Mouse (Mus musculus): ENCODE results near the gene Tprkb. TPM values are rescaled to one million over a fixed set of nuclear protein-coding genes. Genes with fewer than 3 reads are reported as not detected.
"Not testable (repeated sequence)": the region's sequence is repeated elsewhere in the genome, so short reads cannot be mapped to it uniquely, and the experiment has no call there.

The Tprkb gene
- polyA plus RNA-seq, 1 experiment, result 31.6 TPM

DNA sequence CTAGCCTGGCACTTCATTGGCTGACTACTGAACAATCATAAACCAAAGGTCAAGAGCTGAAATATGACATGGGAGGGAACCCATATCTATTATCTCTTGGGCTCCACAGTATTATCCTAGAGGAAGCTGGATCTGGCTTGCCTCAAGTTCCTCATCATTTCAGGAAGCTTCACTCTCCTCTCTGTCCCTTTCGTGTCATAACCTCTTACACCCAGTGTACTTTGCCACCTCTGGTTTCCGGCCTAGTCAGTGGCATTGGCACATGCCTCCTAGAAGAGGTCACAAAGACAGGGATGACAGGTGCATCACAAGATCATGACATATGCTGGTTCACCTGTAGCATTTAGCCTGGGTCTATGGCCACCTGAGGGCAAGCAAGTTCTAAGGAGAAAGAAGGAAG is 9.4 kb upstream of the Tprkb start:
- Histone ChIP-seq H3K4me3 (ENCODE audit: low read depth, low read length) (no peak overlapping the region), H3K9me3 (replicated peaks; ENCODE audit: control insufficient read depth, insufficient read depth, low read length, poor library complexity, severe bottlenecking) (no peaks in the 10 kb centered on the region), H3K36me3 (ENCODE audit: control insufficient read depth, insufficient read depth, low read length, poor library complexity, severe bottlenecking) (no peaks in the 10 kb centered on the region), H3K4me1 (ENCODE audit: control insufficient read depth, insufficient read depth, low read length) (no peaks in the 10 kb centered on the region), H3K9ac (ENCODE audit: low read depth, poor library complexity, severe bottlenecking) (no peak overlapping the region), H3K27ac (ENCODE audit: insufficient read depth, low read length) (no peak overlapping the region), H3K27me3 (ENCODE audit: control insufficient read depth, insufficient read depth, low read length, poor library complexity, severe bottlenecking) (no peaks in the 10 kb centered on the region)
- TF ChIP-seq CTCF (IDR thresholded peaks at IDR 0.05; ENCODE audit: low read depth, low read length) (no peak), EP300 (IDR thresholded peaks at IDR 0.05; ENCODE audit: insufficient read depth, low read depth, low read length) (no peak), POLR2A (IDR thresholded peaks at IDR 0.05; ENCODE audit: insufficient read depth, low read length) (no peak)

DNA sequence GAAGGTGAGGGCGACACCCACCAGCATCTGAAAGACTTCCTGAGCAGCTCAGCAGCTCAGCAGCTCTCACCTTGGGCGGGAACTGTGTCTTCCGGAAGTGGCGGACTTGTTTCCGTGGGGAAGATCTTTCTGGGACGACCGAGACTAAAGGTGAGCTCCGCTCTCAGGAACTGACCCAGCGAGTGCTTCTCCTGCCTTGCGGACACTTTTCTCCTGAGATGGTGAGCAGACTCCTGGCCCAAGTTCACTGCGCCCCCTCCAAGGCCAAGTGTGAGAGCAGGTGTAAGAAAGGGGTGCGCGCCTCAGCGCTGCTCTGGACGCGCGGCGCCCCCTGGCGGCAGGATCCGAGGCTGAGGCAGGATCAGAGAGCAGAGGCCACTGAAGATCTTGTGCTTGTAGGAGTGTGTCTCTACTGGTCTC is 7.0 kb upstream of the Tprkb start, which contains the start of gene Nat8f4:
TSS of gene Nat8f4 (minus strand) at position 243 of the 420 bp plus-strand sequence.
- not testable (repeated sequence) for H3K27ac ChIP-seq (ENCODE audit: insufficient read depth, low read length)

DNA sequence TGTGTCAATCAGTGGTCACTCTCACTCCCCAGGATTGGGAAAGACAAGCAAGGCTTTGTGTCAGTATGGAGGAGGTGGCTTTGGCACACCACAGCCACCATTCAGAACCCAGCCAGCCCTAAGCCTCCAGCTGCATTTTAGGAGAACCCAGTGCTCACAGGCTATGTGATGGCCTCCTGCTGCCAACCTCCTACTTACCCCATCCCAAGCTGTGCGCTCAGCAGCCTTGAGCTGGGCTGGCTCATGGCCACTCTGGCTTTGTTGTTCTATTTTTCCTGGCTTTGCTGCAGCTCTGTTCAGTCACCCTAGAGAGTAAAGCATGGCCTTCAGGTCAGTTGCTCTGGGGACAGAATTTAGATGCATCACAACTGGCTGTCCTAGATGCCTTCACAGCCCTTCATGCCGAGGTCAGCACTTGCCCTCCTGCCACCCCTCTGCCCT is 4.7 kb upstream of the Tprkb start:
- not testable (repeated sequence) for H3K4me3 ChIP-seq (ENCODE audit: low read depth, low read length); H3K27me3 ChIP-seq (ENCODE audit: control insufficient read depth, insufficient read depth, low read length, poor library complexity, severe bottlenecking); H3K27ac ChIP-seq (ENCODE audit: insufficient read depth, low read length); H3K9ac ChIP-seq (ENCODE audit: low read depth, poor library complexity, severe bottlenecking); H3K9me3 ChIP-seq (replicated peaks; ENCODE audit: control insufficient read depth, insufficient read depth, low read length, poor library complexity, severe bottlenecking); H3K36me3 ChIP-seq (ENCODE audit: control insufficient read depth, insufficient read depth, low read length, poor library complexity, severe bottlenecking); H3K4me1 ChIP-seq (ENCODE audit: control insufficient read depth, insufficient read depth, low read length)

More for the DNA sequence above, 7.0 kb upstream of the Tprkb start, which contains the start of gene Nat8f4:
- peak within 1 kb of the TSS; percentile 24 for H3K4me3 ChIP-seq (ENCODE audit: low read depth, low read length)
- TF ChIP-seq CTCF (IDR thresholded peaks at IDR 0.05; ENCODE audit: low read depth, low read length), result peak; percentile 70
- not testable (repeated sequence) for H3K9ac ChIP-seq (ENCODE audit: low read depth, poor library complexity, severe bottlenecking); H3K27me3 ChIP-seq (ENCODE audit: control insufficient read depth, insufficient read depth, low read length, poor library complexity, severe bottlenecking); H3K9me3 ChIP-seq (replicated peaks; ENCODE audit: control insufficient read depth, insufficient read depth, low read length, poor library complexity, severe bottlenecking); H3K36me3 ChIP-seq (ENCODE audit: control insufficient read depth, insufficient read depth, low read length, poor library complexity, severe bottlenecking); H3K4me1 ChIP-seq (ENCODE audit: control insufficient read depth, insufficient read depth, low read length)

DNA sequence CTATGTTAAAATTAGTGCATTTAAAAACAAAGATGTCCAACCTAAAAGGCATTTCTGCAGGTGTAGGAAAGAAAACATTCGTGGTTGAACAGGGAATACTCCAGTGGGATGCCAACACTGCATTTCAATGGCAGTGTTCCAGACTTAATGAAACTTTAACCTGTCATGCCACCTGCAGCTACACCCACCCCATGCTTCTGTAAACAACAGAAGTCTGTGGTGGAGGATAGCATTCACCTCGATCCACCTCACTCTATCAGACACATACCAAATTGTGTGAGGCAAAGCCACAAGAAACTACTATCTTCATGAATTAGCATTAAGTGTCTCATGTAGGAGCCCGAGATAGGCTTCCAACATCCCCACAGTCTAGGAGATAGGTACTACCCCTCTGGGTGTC is 3.3 kb upstream of the Tprkb start:
- no peak overlapping the region for H3K9ac ChIP-seq (ENCODE audit: low read depth, poor library complexity, severe bottlenecking)
- H3K27ac ChIP-seq (ENCODE audit: insufficient read depth, low read length), result no peak overlapping the region
- H3K36me3 ChIP-seq (ENCODE audit: control insufficient read depth, insufficient read depth, low read length, poor library complexity, severe bottlenecking), result no peaks in the 10 kb centered on the region
- no peaks in the 10 kb centered on the region for H3K4me1 ChIP-seq (ENCODE audit: control insufficient read depth, insufficient read depth, low read length)
- no peak for TF ChIP-seq POLR2A (IDR thresholded peaks at IDR 0.05; ENCODE audit: insufficient read depth, low read length)
- TF ChIP-seq CTCF (IDR thresholded peaks at IDR 0.05; ENCODE audit: low read depth, low read length), result no peak
- TF ChIP-seq EP300 (IDR thresholded peaks at IDR 0.05; ENCODE audit: insufficient read depth, low read depth, low read length), result no peak
- no peaks in the 10 kb centered on the region for H3K9me3 ChIP-seq (replicated peaks; ENCODE audit: control insufficient read depth, insufficient read depth, low read length, poor library complexity, severe bottlenecking)
- no peaks in the 10 kb centered on the region for H3K27me3 ChIP-seq (ENCODE audit: control insufficient read depth, insufficient read depth, low read length, poor library complexity, severe bottlenecking)
- no peak overlapping the region for H3K4me3 ChIP-seq (ENCODE audit: low read depth, low read length)

DNA sequence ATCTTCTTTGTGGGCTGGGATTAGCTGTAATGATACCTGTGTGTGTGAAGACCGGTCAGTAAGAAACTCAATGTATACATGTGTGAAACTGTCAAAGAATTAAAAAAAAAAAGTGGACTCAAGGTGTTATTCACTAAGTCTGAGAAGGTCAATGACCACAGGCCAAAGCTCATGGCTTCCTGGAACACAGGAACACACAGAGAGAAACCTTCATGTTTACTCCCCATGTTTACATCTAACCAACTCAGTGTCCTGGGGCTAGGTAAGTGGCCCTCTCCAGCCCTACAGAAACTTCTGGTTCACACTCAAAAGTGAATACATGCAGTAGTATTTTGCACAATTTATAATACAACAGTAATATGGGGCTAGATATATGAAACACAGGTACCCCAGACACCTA is 2.0 kb upstream of the Tprkb start:
- TF ChIP-seq POLR2A (IDR thresholded peaks at IDR 0.05; ENCODE audit: insufficient read depth, low read length) (no peak), CTCF (IDR thresholded peaks at IDR 0.05; ENCODE audit: low read depth, low read length) (no peak), EP300 (IDR thresholded peaks at IDR 0.05; ENCODE audit: insufficient read depth, low read depth, low read length) (no peak)
- Histone ChIP-seq H3K27ac (ENCODE audit: insufficient read depth, low read length) (no peak overlapping the region), H3K27me3 (ENCODE audit: control insufficient read depth, insufficient read depth, low read length, poor library complexity, severe bottlenecking) (no peaks in the 10 kb centered on the region), H3K4me1 (ENCODE audit: control insufficient read depth, insufficient read depth, low read length) (no peaks in the 10 kb centered on the region), H3K36me3 (ENCODE audit: control insufficient read depth, insufficient read depth, low read length, poor library complexity, severe bottlenecking) (no peaks in the 10 kb centered on the region), H3K4me3 (ENCODE audit: low read depth, low read length) (no peak overlapping the region), H3K9ac (ENCODE audit: low read depth, poor library complexity, severe bottlenecking) (no peak overlapping the region), H3K9me3 (replicated peaks; ENCODE audit: control insufficient read depth, insufficient read depth, low read length, poor library complexity, severe bottlenecking) (no peaks in the 10 kb centered on the region)

DNA sequence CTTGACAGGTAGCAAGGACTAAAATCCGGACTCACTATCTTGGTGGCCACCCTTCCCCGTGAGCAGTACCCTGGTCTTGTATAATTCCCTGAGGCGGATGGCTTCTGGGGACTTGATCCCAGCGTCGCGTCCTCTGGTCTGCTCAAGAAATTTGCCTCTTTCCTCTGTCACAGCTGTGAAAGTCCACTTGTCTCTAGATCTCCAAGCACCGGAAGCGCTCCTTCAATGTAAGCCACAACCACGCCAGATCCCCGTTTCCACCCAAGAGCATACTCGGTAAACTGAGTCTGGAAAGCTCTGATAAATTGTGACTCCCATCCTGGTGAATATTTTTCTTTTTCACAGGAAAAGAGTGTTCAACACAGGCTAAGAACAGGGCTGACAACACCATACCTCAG is 3.5 kb downstream of the Tprkb start:
- H3K36me3 ChIP-seq (ENCODE audit: control insufficient read depth, insufficient read depth, low read length, poor library complexity, severe bottlenecking), result no peaks in the 10 kb centered on the region
- H3K9ac ChIP-seq (ENCODE audit: low read depth, poor library complexity, severe bottlenecking), result peak overlapping the region; percentile 52
- H3K9me3 ChIP-seq (replicated peaks; ENCODE audit: control insufficient read depth, insufficient read depth, low read length, poor library complexity, severe bottlenecking), result no peaks in the 10 kb centered on the region
- no peaks in the 10 kb centered on the region for H3K4me1 ChIP-seq (ENCODE audit: control insufficient read depth, insufficient read depth, low read length)
- H3K27me3 ChIP-seq (ENCODE audit: control insufficient read depth, insufficient read depth, low read length, poor library complexity, severe bottlenecking), result no peaks in the 10 kb centered on the region
- TF ChIP-seq CTCF (IDR thresholded peaks at IDR 0.05; ENCODE audit: low read depth, low read length) (no peak), POLR2A (IDR thresholded peaks at IDR 0.05; ENCODE audit: insufficient read depth, low read length) (no peak), EP300 (IDR thresholded peaks at IDR 0.05; ENCODE audit: insufficient read depth, low read depth, low read length) (no peak)
- peak overlapping the region; percentile 90 for H3K4me3 ChIP-seq (ENCODE audit: low read depth, low read length)
- H3K27ac ChIP-seq (ENCODE audit: insufficient read depth, low read length), result no peak overlapping the region

DNA sequence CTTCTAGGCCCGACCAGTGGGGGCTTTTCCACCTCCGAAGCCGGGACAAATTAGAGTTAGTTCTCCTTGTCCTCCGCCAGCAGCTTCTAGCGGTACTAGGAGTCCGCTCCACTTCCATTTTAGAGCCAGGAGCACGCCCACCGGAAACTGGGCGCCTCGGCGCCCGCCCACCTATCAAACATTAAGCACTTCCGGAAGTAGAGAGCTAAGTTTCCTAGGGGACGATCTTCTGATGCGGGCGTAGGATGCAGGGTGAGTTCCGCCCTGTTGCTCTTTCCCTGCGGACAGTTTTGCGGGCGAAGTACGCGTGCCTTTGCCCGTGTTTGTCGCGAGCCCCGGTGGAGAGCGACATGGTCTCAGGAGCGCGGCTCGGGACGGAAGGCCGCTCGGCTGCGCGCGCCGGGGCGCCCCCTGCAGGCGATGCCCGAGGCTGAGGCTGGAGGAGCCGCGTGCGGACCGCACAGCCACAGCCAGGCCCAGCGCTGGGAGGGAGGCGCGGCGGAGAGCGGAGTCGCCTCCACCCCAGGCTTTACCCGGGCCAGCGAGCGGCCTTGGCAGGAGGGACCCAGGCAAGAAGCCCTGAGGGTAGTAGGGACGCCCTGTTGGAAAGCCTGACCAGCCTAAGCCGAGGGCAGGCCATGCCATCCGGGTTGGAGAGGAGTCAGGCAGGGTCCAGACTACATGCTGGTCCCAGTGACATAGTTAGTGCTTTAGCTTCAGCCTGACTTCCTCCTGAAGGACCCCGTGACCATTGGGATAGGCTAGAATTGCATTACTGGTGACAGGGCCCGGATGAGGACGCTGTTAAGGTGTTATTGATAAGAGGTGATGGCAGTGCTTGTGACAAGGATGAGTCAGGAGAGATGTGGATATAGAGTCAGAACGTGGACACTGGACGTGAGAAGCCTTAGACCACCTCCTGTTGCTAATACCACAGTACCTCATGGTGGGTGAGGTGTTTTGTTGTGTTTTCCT is 4.2 kb downstream of the Tprkb start, which contains the start of gene Nat8f1:
TSS of gene Nat8f1 (minus strand) at position 149 of the 975 bp plus-strand sequence.
- not testable (repeated sequence) for H3K27ac ChIP-seq (ENCODE audit: insufficient read depth, low read length)

More for the DNA sequence above, 4.2 kb downstream of the Tprkb start, which contains the start of gene Nat8f1:
- not testable (repeated sequence) for H3K4me1 ChIP-seq (ENCODE audit: control insufficient read depth, insufficient read depth, low read length); H3K36me3 ChIP-seq (ENCODE audit: control insufficient read depth, insufficient read depth, low read length, poor library complexity, severe bottlenecking); H3K9me3 ChIP-seq (replicated peaks; ENCODE audit: control insufficient read depth, insufficient read depth, low read length, poor library complexity, severe bottlenecking); H3K27me3 ChIP-seq (ENCODE audit: control insufficient read depth, insufficient read depth, low read length, poor library complexity, severe bottlenecking)
- Histone ChIP-seq H3K9ac (ENCODE audit: low read depth, poor library complexity, severe bottlenecking) (peak within 1 kb of the TSS; percentile 52), H3K4me3 (ENCODE audit: low read depth, low read length) (peak within 1 kb of the TSS; percentile 90)
